Mouse (Mus musculus): Measurements from ENCODE around the gene Cda. TPM values are rescaled to one million over a fixed set of nuclear protein-coding genes. Genes with fewer than 3 reads are reported as not detected.
A peak's percentile ranks its signal among the peaks of the same experiment; 100 is the strongest.

Gene Cda
- total RNA-seq, 2 experiments from 2014 or later: 3.5 to 3.7 TPM

GRCm38 (mm10) chr4:138370996-138371516, 3.3 kb upstream of the Cda start:
- intact Hi-C loops (cut with DNase I): no loop called here
- no peak for DNase-seq (ENCODE audit: low spot score in 2 of 2)

- intact Hi-C loops (cut with DNase I): no loop called here
- DNase-seq (ENCODE audit: low spot score in 2 of 2): no peak
These were observed 887 bp upstream of the Cda start for GRCm38 (mm10) chr4:138368498-138369260.

- DNase-seq (ENCODE audit: low spot score in 2 of 2): no peak
- intact Hi-C loops (cut with DNase I): no loop called here
These were observed 1.2 kb downstream of the Cda start for GRCm38 (mm10) chr4:138366561-138366960.

GRCm38 (mm10) chr4:138363511-138363910, 4.3 kb downstream of the Cda start:
- intact Hi-C loops (cut with DNase I): no loop called here
- DNase-seq (ENCODE audit: low spot score in 2 of 2): no peak

- no peak for DNase-seq (ENCODE audit: low spot score in 2 of 2)
- intact Hi-C loops (cut with DNase I): no loop called here
These were observed 4.9 kb downstream of the Cda start for GRCm38 (mm10) chr4:138362883-138363282.

- peak in 1 of 2 experiments; percentile 18 for DNase-seq (ENCODE audit: low spot score in 2 of 2)
These were observed 6.4 kb downstream of the Cda start for GRCm38 (mm10) chr4:138361370-138361821.

GRCm38 (mm10) chr4:138358176-138358575, 9.6 kb downstream of the Cda start:
- intact Hi-C loops (cut with DNase I): no loop called here
- no peak for DNase-seq (ENCODE audit: low spot score in 2 of 2)

More at GRCm38 (mm10) chr4:138361370-138361821, 6.4 kb downstream of the Cda start:
- intact Hi-C loops (cut with DNase I): no loop called here

GRCm38 (mm10) chr4:138356551-138356950, 11.2 kb downstream of the Cda start:
- DNase-seq (ENCODE audit: low spot score in 2 of 2): no peak
- intact Hi-C loops (cut with DNase I): no loop called here

- no peak for DNase-seq (ENCODE audit: low spot score in 2 of 2)
- intact Hi-C loops (cut with DNase I): no loop called here
These were observed 11.7 kb downstream of the Cda start for GRCm38 (mm10) chr4:138356141-138356540.

GRCm38 (mm10) chr4:138355496-138355895, 12.3 kb downstream of the Cda start:
- no peak for DNase-seq (ENCODE audit: low spot score in 2 of 2)
- intact Hi-C loops (cut with DNase I): no loop called here

- intact Hi-C loops (cut with DNase I): no loop called here
- DNase-seq (ENCODE audit: low spot score in 2 of 2): no peak
These were observed 14.2 kb downstream of the Cda start for GRCm38 (mm10) chr4:138353438-138354171.

- no peak for DNase-seq (ENCODE audit: low spot score in 2 of 2)
- intact Hi-C loops (cut with DNase I): no loop called here
These were observed 15.1 kb downstream of the Cda start for GRCm38 (mm10) chr4:138352692-138353091.

GRCm38 (mm10) chr4:138351821-138352220, 16.0 kb downstream of the Cda start:
- no peak for DNase-seq (ENCODE audit: low spot score in 2 of 2)
- intact Hi-C loops (cut with DNase I): no loop called here

GRCm38 (mm10) chr4:138348716-138349115, 19.1 kb downstream of the Cda start:
- no peak for DNase-seq (ENCODE audit: low spot score in 2 of 2)
- intact Hi-C loops (cut with DNase I): no loop called here

- no peak for DNase-seq (ENCODE audit: low spot score in 2 of 2)
- intact Hi-C loops (cut with DNase I): no loop called here
These were observed 20.5 kb downstream of the Cda start for GRCm38 (mm10) chr4:138347280-138347679.

- intact Hi-C loops (cut with DNase I): no loop called here
These were observed 22.8 kb downstream of the Cda start for GRCm38 (mm10) chr4:138344891-138345545.

GRCm38 (mm10) chr4:138343341-138343837, 24.4 kb downstream of the Cda start:
- intact Hi-C loops (cut with DNase I): no loop called here
- DNase-seq (ENCODE audit: low spot score in 2 of 2): no peak

More at GRCm38 (mm10) chr4:138344891-138345545, 22.8 kb downstream of the Cda start:
- DNase-seq (ENCODE audit: low spot score in 2 of 2): no peak

GRCm38 (mm10) chr4:138342778-138343177, 25.0 kb downstream of the Cda start:
- intact Hi-C loops (cut with DNase I): no loop called here
- DNase-seq (ENCODE audit: low spot score in 2 of 2): no peak

- no peak for DNase-seq (ENCODE audit: low spot score in 2 of 2)
- intact Hi-C loops (cut with DNase I): no loop called here
These were observed 25.7 kb downstream of the Cda start for GRCm38 (mm10) chr4:138342048-138342447.

GRCm38 (mm10) chr4:138341393-138341792, 26.4 kb downstream of the Cda start:
- intact Hi-C loops (cut with DNase I): no loop called here

More at GRCm38 (mm10) chr4:138341393-138341792, 26.4 kb downstream of the Cda start:
- DNase-seq (ENCODE audit: low spot score in 2 of 2): no peak

Measured in left cerebral cortex, postnatal 36 days (tissue).